In the genomic region with DNA sequence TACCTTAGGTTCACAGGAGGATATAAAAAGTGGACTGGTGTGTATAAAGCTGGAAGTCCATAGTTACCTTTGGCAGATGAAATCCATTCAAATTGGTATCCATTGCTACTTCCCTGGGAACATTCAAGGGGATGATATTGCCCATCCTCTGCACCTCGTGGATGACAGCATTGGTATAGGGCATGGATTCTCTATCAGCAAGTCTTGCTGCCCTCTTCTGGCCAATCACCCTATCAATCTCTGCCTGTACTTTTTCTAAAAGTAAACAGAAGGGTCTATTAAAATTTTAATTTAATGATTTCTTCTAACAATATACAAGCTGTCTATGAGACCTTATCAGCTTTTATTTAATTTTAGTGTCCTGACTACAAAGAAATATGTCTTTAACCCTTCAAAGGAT, we compare ENCODE assay signal across 14 mouse cellular contexts. TPM values are rescaled to one million over a fixed set of nuclear protein-coding genes. Genes with fewer than 3 reads are reported as not detected.
A peak's percentile ranks its signal among the peaks of the same experiment; 100 is the strongest.
DNase-seq lines count a peak whose midpoint lies in the region; ATAC-seq lines count a peak whose summit lies in the region.
"Had no signal": no experiment of that assay in that cellular context is flagged by ENCODE, and none has a peak within 500 bp of the region (broad histone marks: within the 10 kb centered on the region; RNA-seq: fewer than 3 reads in every experiment).

No protein-coding gene starts in this region.

- no peak overlapping the region for H3K4me2 ChIP-seq in forebrain, embryonic 13.5 days

- H3K9ac ChIP-seq in forebrain, embryonic 13.5 days = no peak overlapping the region

- no peaks in the 10 kb centered on the region for H3K9me3 ChIP-seq in forebrain, embryonic 13.5 days (replicated peaks)

- H3K36me3 ChIP-seq in forebrain, embryonic 13.5 days (ENCODE audit: poor library complexity, severe bottlenecking) = no peaks in the 10 kb centered on the region

- H3K4me3 ChIP-seq in forebrain, embryonic 13.5 days = no peak overlapping the region

- H3K4me1 ChIP-seq in forebrain, embryonic 13.5 days = no peaks in the 10 kb centered on the region

- 5% methylated on average over 1 of the region's 1 CpGs for WGBS in forebrain, embryonic 13.5 days

- peak; percentile 12 for DNase-seq in adrenal gland, postnatal 14 days
- no peak for DNase-seq in adrenal gland, postnatal 25 days
- DNase-seq in layer of hippocampus, adult 11-12 months (ENCODE audit: low spot score) = peak; percentile 21
- no peak for DNase-seq in layer of hippocampus, postnatal 36 days
- DNase-seq in brain, adult 2 months (ENCODE audit: low read depth, low spot score) = peak; percentile 46
- peak; percentile 3 for DNase-seq in layer of hippocampus, adult 9-11 months
- DNase-seq in urinary bladder, postnatal 10 days (ENCODE audit: low spot score) = no peak
- DNase-seq: heart, postnatal 4 days; lung, postnatal 14 days had no signal

- no peak for ATAC-seq in forebrain, embryonic 13.5 days
- ATAC-seq: activated CD4-positive, CD25-positive, alpha-beta regulatory T cell, adult 4 months had no signal

- no peak overlapping the region for H3K27ac ChIP-seq in forebrain, embryonic 13.5 days

- no peaks in the 10 kb centered on the region for H3K27me3 ChIP-seq in forebrain, embryonic 13.5 days

RNA-seq across cellular contexts. Expression of a gene that starts 18.6 kb away (rescaled TPM):
- not detected in 2 replicates for total RNA-seq in adrenal gland, postnatal 14 days (2021)
- not detected in 2 replicates for total RNA-seq in adrenal gland, postnatal 25 days (2021)
- under 1 TPM in 1 of 2 experiments, not detected in 1; 0.37 TPM for total RNA-seq in layer of hippocampus, postnatal 36 days (2021)
- not detected in 2 replicates for polyA plus RNA-seq in forebrain, embryonic 13.5 days (2015; fragmentation: Nextera tagmentation; extraction: Ambion mirVana)
- total RNA-seq: heart, postnatal 4 days had no signal
- polyA plus RNA-seq: activated CD4-positive, CD25-positive, alpha-beta regulatory T cell, adult 4 months; C2C12; embryonic facial prominence, embryonic 11.5 days; neural tube, embryonic 14.5 days had no signal

RNA-seq across cellular contexts. Expression of a gene that starts 27.7 kb away (rescaled TPM):
- total RNA-seq in adrenal gland, postnatal 14 days (2021) = 6.7 and 7.7 TPM in 2 replicates
- total RNA-seq in adrenal gland, postnatal 25 days (2021) = 5.9 and 7.3 TPM in 2 replicates
- total RNA-seq in layer of hippocampus, postnatal 36 days (2021) = 10 to 100 TPM; 13.5 to 14.0 TPM
- polyA plus RNA-seq in forebrain, embryonic 13.5 days (2015; fragmentation: Nextera tagmentation; extraction: Ambion mirVana) = 2.6 and 2.8 TPM in 2 replicates
- polyA plus RNA-seq: activated CD4-positive, CD25-positive, alpha-beta regulatory T cell, adult 4 months had no signal

Comparison
In these comparisons a context has a peak if more than half of its experiments do, and no peak if none do; other contexts are left out.
1. DNase-seq: peak in adrenal gland, postnatal 14 days (single experiment), layer of hippocampus, adult 11-12 months (single experiment), brain, adult 2 months (single experiment) and layer of hippocampus, adult 9-11 months (single experiment); none in adrenal gland, postnatal 25 days (single experiment), layer of hippocampus, postnatal 36 days (0 of 2) and urinary bladder, postnatal 10 days (single experiment).